Mouse (Mus musculus) olfactory bulb, adult 2 months (tissue): Measurements from ENCODE around the gene Cnot8.

Experiments
- CTCF ChIP-seq: fragments of 200-500 bp; IDR thresholded peaks from 2 replicates; pipeline ENCODE4 v1.5.1; 2012; ENCODE audit warnings: low read depth, mild to moderate bottlenecking, low read length, moderate library complexity; ENCODE audit not compliant: insufficient read depth
- POLR2A ChIP-seq: fragments of 200-500 bp; IDR thresholded peaks from 2 replicates; pipeline ENCODE4 v1.6.1; 2012; ENCODE audit warnings: mild to moderate bottlenecking, low read depth, low read length, moderate library complexity; ENCODE audit not compliant: insufficient read depth

GRCm38 (mm10) chr11:58062586-58062985, 41.4 kb upstream of the Cnot8 start:
- TF ChIP-seq CTCF (no peak), POLR2A (no peak)
